Mouse (Mus musculus): Measurements from ENCODE around the gene Irs3. TPM values are rescaled to one million over a fixed set of nuclear protein-coding genes. Genes with fewer than 3 reads are reported as not detected.
A peak's percentile ranks its signal among the peaks of the same experiment; 100 is the strongest.

The Irs3 gene
- polyA plus RNA-seq, 1 experiment: 0.22 TPM

- Histone ChIP-seq H3K36me3 (ENCODE audit: control insufficient read depth, insufficient read depth, low read length) (no peaks in the 10 kb centered on the region), H3K4me3 (ENCODE audit: control insufficient read depth, low read depth, low read length) (peak within 1 kb of the TSS; percentile 88), H3K27me3 (ENCODE audit: control insufficient read depth, insufficient read depth, low read length) (no peaks in the 10 kb centered on the region), H3K27ac (ENCODE audit: control insufficient read depth, insufficient read depth, low read depth, low read length) (no peak within 1 kb of the TSS; the same call in 1 of the 2 replicates), H3K4me1 (ENCODE audit: control insufficient read depth, insufficient read depth, low read length) (peaks cover 3% of the 10 kb centered on the region; the same call in 1 of the 2 replicates)
- no peak for TF ChIP-seq CTCF (IDR thresholded peaks at IDR 0.05; ENCODE audit: control insufficient read depth, insufficient read depth, insufficient replicate concordance, low read depth, low read length)
- peak; percentile 54 for TF ChIP-seq POLR2A (IDR thresholded peaks at IDR 0.05; ENCODE audit: control insufficient read depth, low read depth, low read length)
These were observed 39.0 kb upstream of the Irs3 start, which contains the start of gene Agfg2 for GRCm38 (mm10) chr5:137684294-137685123. Agfg2 (minus strand) TSS chr5:137684726.

- H3K27me3 ChIP-seq (ENCODE audit: control insufficient read depth, insufficient read depth, low read length): no peaks in the 10 kb centered on the region
- no peak overlapping the region for H3K27ac ChIP-seq (ENCODE audit: control insufficient read depth, insufficient read depth, low read depth, low read length)
- H3K4me1 ChIP-seq (ENCODE audit: control insufficient read depth, insufficient read depth, low read length): peaks cover 3% of the 10 kb centered on the region; the same call in 1 of the 2 replicates
- H3K36me3 ChIP-seq (ENCODE audit: control insufficient read depth, insufficient read depth, low read length): no peaks in the 10 kb centered on the region
- peak overlapping the region; percentile 88 for H3K4me3 ChIP-seq (ENCODE audit: control insufficient read depth, low read depth, low read length)
- TF ChIP-seq CTCF (IDR thresholded peaks at IDR 0.05; ENCODE audit: control insufficient read depth, insufficient read depth, insufficient replicate concordance, low read depth, low read length): no peak
- no peak for TF ChIP-seq POLR2A (IDR thresholded peaks at IDR 0.05; ENCODE audit: control insufficient read depth, low read depth, low read length)
These were observed 38.1 kb upstream of the Irs3 start for GRCm38 (mm10) chr5:137683388-137684293.

- Histone ChIP-seq H3K27ac (ENCODE audit: control insufficient read depth, insufficient read depth, low read depth, low read length) (no peak overlapping the region), H3K27me3 (ENCODE audit: control insufficient read depth, insufficient read depth, low read length) (no peaks in the 10 kb centered on the region), H3K4me1 (ENCODE audit: control insufficient read depth, insufficient read depth, low read length) (peaks cover 3% of the 10 kb centered on the region; the same call in 1 of the 2 replicates), H3K36me3 (ENCODE audit: control insufficient read depth, insufficient read depth, low read length) (no peaks in the 10 kb centered on the region), H3K4me3 (ENCODE audit: control insufficient read depth, low read depth, low read length) (no peak overlapping the region)
- no peak for TF ChIP-seq POLR2A (IDR thresholded peaks at IDR 0.05; ENCODE audit: control insufficient read depth, low read depth, low read length)
- TF ChIP-seq CTCF (IDR thresholded peaks at IDR 0.05; ENCODE audit: control insufficient read depth, insufficient read depth, insufficient replicate concordance, low read depth, low read length): no peak
These were observed 37.0 kb upstream of the Irs3 start for GRCm38 (mm10) chr5:137682526-137682925.

GRCm38 (mm10) chr5:137679726-137680125, 34.2 kb upstream of the Irs3 start:
- H3K36me3 ChIP-seq (ENCODE audit: control insufficient read depth, insufficient read depth, low read length): no peaks in the 10 kb centered on the region
- no peak overlapping the region for H3K4me3 ChIP-seq (ENCODE audit: control insufficient read depth, low read depth, low read length)
- H3K27me3 ChIP-seq (ENCODE audit: control insufficient read depth, insufficient read depth, low read length): no peaks in the 10 kb centered on the region
- TF ChIP-seq CTCF (IDR thresholded peaks at IDR 0.05; ENCODE audit: control insufficient read depth, insufficient read depth, insufficient replicate concordance, low read depth, low read length) (no peak), POLR2A (IDR thresholded peaks at IDR 0.05; ENCODE audit: control insufficient read depth, low read depth, low read length) (no peak)
- no peak overlapping the region for H3K27ac ChIP-seq (ENCODE audit: control insufficient read depth, insufficient read depth, low read depth, low read length)
- H3K4me1 ChIP-seq (ENCODE audit: control insufficient read depth, insufficient read depth, low read length): peaks cover 3% of the 10 kb centered on the region; the same call in 1 of the 2 replicates

GRCm38 (mm10) chr5:137678736-137679135, 33.2 kb upstream of the Irs3 start:
- TF ChIP-seq CTCF (IDR thresholded peaks at IDR 0.05; ENCODE audit: control insufficient read depth, insufficient read depth, insufficient replicate concordance, low read depth, low read length) (no peak), POLR2A (IDR thresholded peaks at IDR 0.05; ENCODE audit: control insufficient read depth, low read depth, low read length) (no peak)
- Histone ChIP-seq H3K27me3 (ENCODE audit: control insufficient read depth, insufficient read depth, low read length) (no peaks in the 10 kb centered on the region), H3K4me3 (ENCODE audit: control insufficient read depth, low read depth, low read length) (no peak overlapping the region), H3K36me3 (ENCODE audit: control insufficient read depth, insufficient read depth, low read length) (no peaks in the 10 kb centered on the region), H3K4me1 (ENCODE audit: control insufficient read depth, insufficient read depth, low read length) (peaks cover 3% of the 10 kb centered on the region; the same call in 1 of the 2 replicates), H3K27ac (ENCODE audit: control insufficient read depth, insufficient read depth, low read depth, low read length) (no peak overlapping the region)

- Histone ChIP-seq H3K27ac (ENCODE audit: control insufficient read depth, insufficient read depth, low read depth, low read length) (no peak overlapping the region), H3K27me3 (ENCODE audit: control insufficient read depth, insufficient read depth, low read length) (no peaks in the 10 kb centered on the region), H3K36me3 (ENCODE audit: control insufficient read depth, insufficient read depth, low read length) (no peaks in the 10 kb centered on the region), H3K4me1 (ENCODE audit: control insufficient read depth, insufficient read depth, low read length) (peaks cover 1% of the 10 kb centered on the region; the same call in 1 of the 2 replicates), H3K4me3 (ENCODE audit: control insufficient read depth, low read depth, low read length) (no peak overlapping the region)
- TF ChIP-seq CTCF (IDR thresholded peaks at IDR 0.05; ENCODE audit: control insufficient read depth, insufficient read depth, insufficient replicate concordance, low read depth, low read length) (no peak), POLR2A (IDR thresholded peaks at IDR 0.05; ENCODE audit: control insufficient read depth, low read depth, low read length) (no peak)
These were observed 32.3 kb upstream of the Irs3 start for GRCm38 (mm10) chr5:137677859-137678258.

GRCm38 (mm10) chr5:137674786-137675185, 29.3 kb upstream of the Irs3 start:
- no peaks in the 10 kb centered on the region for H3K36me3 ChIP-seq (ENCODE audit: control insufficient read depth, insufficient read depth, low read length)
- TF ChIP-seq CTCF (IDR thresholded peaks at IDR 0.05; ENCODE audit: control insufficient read depth, insufficient read depth, insufficient replicate concordance, low read depth, low read length): no peak
- no peak for TF ChIP-seq POLR2A (IDR thresholded peaks at IDR 0.05; ENCODE audit: control insufficient read depth, low read depth, low read length)
- H3K27me3 ChIP-seq (ENCODE audit: control insufficient read depth, insufficient read depth, low read length): no peaks in the 10 kb centered on the region
- H3K27ac ChIP-seq (ENCODE audit: control insufficient read depth, insufficient read depth, low read depth, low read length): no peak overlapping the region
- H3K4me1 ChIP-seq (ENCODE audit: control insufficient read depth, insufficient read depth, low read length): peaks cover 8% of the 10 kb centered on the region; the same call in 1 of the 2 replicates
- H3K4me3 ChIP-seq (ENCODE audit: control insufficient read depth, low read depth, low read length): no peak overlapping the region

All from testis, adult 2 months (tissue).